Mouse (Mus musculus) olfactory bulb, adult 2 months (tissue): ENCODE results near the gene Slc20a1.

ENCODE experiments used
- CTCF ChIP-seq: fragments of 200-500 bp; IDR thresholded peaks from 2 replicates; pipeline ENCODE4 v1.5.1; 2012; ENCODE audit warnings: low read depth, mild to moderate bottlenecking, low read length, moderate library complexity; ENCODE audit not compliant: insufficient read depth
- POLR2A ChIP-seq: fragments of 200-500 bp; IDR thresholded peaks from 2 replicates; pipeline ENCODE4 v1.6.1; 2012; ENCODE audit warnings: mild to moderate bottlenecking, low read depth, low read length, moderate library complexity; ENCODE audit not compliant: insufficient read depth

DNA sequence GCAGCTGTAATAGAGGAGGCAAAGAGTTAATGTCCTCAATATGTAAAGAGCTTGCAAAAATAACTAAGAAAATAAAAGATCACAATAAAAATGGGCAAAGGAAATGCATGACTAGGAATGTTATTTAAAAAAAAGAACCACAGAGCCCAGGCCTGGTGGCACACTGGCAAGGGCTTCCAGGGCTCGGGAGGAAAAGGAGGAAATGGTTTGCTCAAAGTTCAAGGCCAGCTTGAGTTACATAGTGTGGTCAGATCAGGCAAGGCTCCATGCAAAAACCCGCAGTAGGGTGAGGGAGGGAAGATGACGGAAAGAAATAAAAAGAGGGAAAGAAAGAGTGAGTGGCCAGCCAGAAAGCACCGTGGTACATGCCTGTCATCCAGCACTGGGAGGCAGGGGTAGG is 30.0 kb downstream of the Slc20a1 start:
- TF ChIP-seq CTCF (no peak), POLR2A (no peak)
